Mouse (Mus musculus): Measurements from ENCODE around the gene Tmem91.

- TF ChIP-seq ZNF384 (IDR thresholded peaks at IDR 0.05; ENCODE audit: low read depth, low read length): no peak
- TF ChIP-seq MAFK (IDR thresholded peaks at IDR 0.05; ENCODE audit: insufficient read depth, low read depth, low read length): no peak
These were observed 35.7 kb upstream of the Tmem91 start for GRCm38 (mm10) chr7:25710519-25711130.

All from ES-E14 (cell line).